Mouse (Mus musculus) liver, adult 2 months (tissue): ENCODE results near the gene Syne2.

Experiments
- CTCF ChIP-seq: fragments of 200-500 bp; IDR thresholded peaks from 2 replicates; pipeline ENCODE4 v1.5.1; 2011; ENCODE audit warnings: low read depth, low read length, control low read depth
- POLR2A ChIP-seq: fragments of 200-500 bp; IDR thresholded peaks from 2 replicates; pipeline ENCODE4 v1.6.1; 2011; ENCODE audit warnings: low read length, control low read depth; ENCODE audit not compliant: insufficient read depth; ENCODE audit errors: extremely low read depth

DNA sequence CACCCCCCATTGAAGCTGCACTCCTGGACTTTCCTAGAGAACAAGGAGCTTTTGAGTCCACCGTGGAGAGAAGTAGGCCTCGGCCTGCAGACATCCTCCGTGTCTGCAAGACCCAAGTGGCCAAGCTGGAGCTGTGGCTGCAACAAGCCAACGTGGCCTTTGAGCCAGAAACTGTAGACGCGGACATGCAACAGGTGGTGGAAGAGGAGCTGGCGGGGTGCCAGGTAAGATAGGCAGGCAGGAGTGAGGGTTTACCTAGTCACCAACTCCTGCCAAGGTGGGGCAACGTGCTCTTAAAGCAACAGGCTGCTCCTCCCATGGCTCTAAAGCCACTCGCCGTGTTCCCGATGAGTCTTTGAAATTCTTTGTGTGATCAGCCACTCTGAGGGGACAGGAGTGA, 197.6 kb downstream of the Syne2 start:
- TF ChIP-seq POLR2A = no peak
- TF ChIP-seq CTCF = no peak
